Mouse (Mus musculus): ENCODE measurements around the gene Bptf. TPM values are rescaled to one million over a fixed set of nuclear protein-coding genes. Genes with fewer than 3 reads are reported as not detected.

Gene Bptf
- total and polyA plus RNA-seq, 3 experiments, result 22.1 to 63.9 (median 28.0) TPM

- TF ChIP-seq NRF1 (IDR thresholded peaks at IDR 0.05; ENCODE audit: low read depth, low read length) (no peak), POLR2A (IDR thresholded peaks at IDR 0.05; ENCODE audit: low read depth, low read length) (no peak), CHD2 (IDR thresholded peaks at IDR 0.05; ENCODE audit: low read length) (no peak), NELFE (IDR thresholded peaks at IDR 0.05; ENCODE audit: low read depth, low read length) (no peak), SMC3 (IDR thresholded peaks at IDR 0.05; ENCODE audit: low read depth, low read length) (no peak), KAT2A (IDR thresholded peaks at IDR 0.05; ENCODE audit: insufficient replicate concordance, low read length) (no peak), SIN3A (IDR thresholded peaks at IDR 0.05; ENCODE audit: low read length) (no peak), PAX5 (IDR thresholded peaks at IDR 0.05; ENCODE audit: low read length) (no peak), MYC (IDR thresholded peaks at IDR 0.05; ENCODE audit: low read depth, low read length) (no peak), MAZ (IDR thresholded peaks at IDR 0.05; ENCODE audit: low read depth, low read length) (no peak), USF1 (IDR thresholded peaks at IDR 0.05; ENCODE audit: low read depth, low read length) (no peak)
These were observed 114.5 kb downstream of the Bptf start (continued) for GRCm38 (mm10) chr11:107017339-107017886.

DNA sequence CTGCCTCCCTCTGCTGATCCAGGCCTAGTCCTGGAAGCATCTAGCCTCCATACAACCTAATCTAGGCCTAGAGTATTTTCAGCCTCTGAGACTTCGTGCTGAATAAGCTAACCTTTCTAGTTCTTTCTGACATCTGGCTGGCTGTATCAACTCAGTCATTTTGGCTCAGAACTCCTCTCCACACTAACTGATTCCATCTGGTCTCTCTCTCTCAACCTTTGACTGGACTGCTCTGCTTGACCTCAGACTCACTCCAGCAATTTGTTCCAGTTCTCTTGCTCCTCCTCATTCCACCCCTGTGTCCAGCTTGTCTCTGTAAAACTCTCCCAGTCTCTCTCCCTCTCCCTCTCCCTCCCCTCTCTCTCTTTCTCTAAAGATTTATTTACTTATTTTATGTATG lies 115.0 kb downstream of the Bptf start:
- H3K9me3 ChIP-seq (replicated peaks; ENCODE audit: low read length), result peaks cover 3% of the 10 kb centered on the region
- no peak for DNase-seq (ENCODE audit: extremely low read depth)
- H3K36me3 ChIP-seq (replicated peaks in 1 of 2; ENCODE audit: control insufficient read depth in 1 of 2, insufficient read depth in 1 of 2, low read length in 1 of 2), result no peaks in the 10 kb centered on the region
- TF ChIP-seq JUND (conservative IDR thresholded peaks at IDR 0.05; ENCODE audit: low read depth, low read length) (no peak), ETS1 (conservative IDR thresholded peaks at IDR 0.05; ENCODE audit: low read depth, low read length) (no peak), NELFE (IDR thresholded peaks at IDR 0.05; ENCODE audit: low read depth, low read length) (no peak), NRF1 (IDR thresholded peaks at IDR 0.05; ENCODE audit: low read depth, low read length) (no peak), ZNF384 (IDR thresholded peaks at IDR 0.05; ENCODE audit: low read depth, low read length) (no peak), BHLHE40 (IDR thresholded peaks at IDR 0.05; ENCODE audit: low read depth, low read length) (no peak), POLR2AphosphoS2 (IDR thresholded peaks at IDR 0.05; ENCODE audit: low read depth, low read length) (no peak), USF2 (conservative IDR thresholded peaks at IDR 0.05; ENCODE audit: low read depth, low read length) (no peak), IRF4 (IDR thresholded peaks at IDR 0.05; ENCODE audit: low read depth, low read length) (no peak), RAD21 (IDR thresholded peaks at IDR 0.05; ENCODE audit: low read depth, low read length) (no peak), TCF12 (IDR thresholded peaks at IDR 0.05; ENCODE audit: low read depth, low read length) (no peak)
- no peak overlapping the region for H3K4me2 ChIP-seq (ENCODE audit: insufficient read depth, low read depth, poor library complexity, severe bottlenecking)
- H3K4me1 ChIP-seq (ENCODE audit: control insufficient read depth in 1 of 2, insufficient read depth in 2 of 2), result peaks cover 2 to 5% of the 10 kb centered on the region in 2 experiments; a peak in 2 of 4 replicates
- no peak overlapping the region for H3K4me3 ChIP-seq (replicated peaks in 1 of 3; ENCODE audit: low read depth in 2 of 3, low read length in 2 of 3, poor library complexity in 1 of 3)
- H3K79me2 ChIP-seq (replicated peaks; ENCODE audit: control insufficient read depth, extremely low read depth, insufficient read depth, poor library complexity, severe bottlenecking), result no peaks in the 10 kb centered on the region
- H3K9ac ChIP-seq (ENCODE audit: insufficient read depth, low read depth), result no peak overlapping the region
- in situ Hi-C loops (cut with MboI; ENCODE audit: low pct_ligation_motif_present, low pct_unique_long_range_greater_than_20kb, low sequenced_read_pairs), result no loop called here
- H3K27me3 ChIP-seq (replicated peaks), result peaks cover under 1% of the 10 kb centered on the region
- dilution Hi-C loops (cut with MboI; ENCODE audit: extremely low pct_ligation_motif_present, extremely low pct_unique_long_range_greater_than_20kb, low sequenced_read_pairs), result no loop called here
- no peak overlapping the region for H3K27ac ChIP-seq (ENCODE audit: insufficient read depth, low read depth)

All from CH12.LX (cell line).